Mouse (Mus musculus): ENCODE measurements around the gene Kmo. TPM values are rescaled to one million over a fixed set of nuclear protein-coding genes. Genes with fewer than 3 reads are reported as not detected.

Gene Kmo
- 0.43 and 0.49 TPM in 2 replicates for polyA plus RNA-seq (2015; fragmentation: Nextera tagmentation; extraction: Ambion mirVana)

DNA sequence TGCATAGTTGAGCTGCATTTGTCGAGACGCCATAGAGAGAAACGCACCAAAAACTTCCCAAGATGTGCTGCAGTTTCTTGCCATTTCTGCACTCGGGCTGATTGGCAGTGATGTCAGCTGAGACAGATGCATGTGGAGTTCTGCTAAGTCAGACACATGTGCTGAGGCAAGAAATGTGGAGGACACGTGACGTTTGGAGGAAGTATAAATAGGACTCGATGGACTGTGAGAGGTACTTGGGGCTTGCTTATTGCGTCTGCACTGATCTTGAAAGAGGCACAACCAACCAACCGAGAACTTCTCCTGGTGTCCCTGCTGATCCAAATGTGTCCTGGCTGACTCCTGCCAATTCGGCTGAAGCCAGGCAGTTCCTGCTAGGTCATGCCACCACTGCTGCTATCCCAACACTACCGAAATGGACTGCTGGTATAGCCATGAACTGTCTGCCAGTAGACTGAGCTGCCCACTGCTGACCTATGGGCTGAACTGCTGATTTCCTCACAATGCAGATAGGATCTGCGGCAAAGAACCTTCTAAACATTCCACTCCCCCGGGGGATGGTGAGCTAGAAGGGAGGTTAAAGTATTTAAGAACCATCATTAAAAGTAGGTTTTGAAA is at the start of gene Kmo:
Gene Kmo, plus strand, starts transcription at position 568 of the 618 bp plus-strand sequence.
- no peak for ATAC-seq (replicated peaks; ENCODE audit: low FRiP score, low read depth)
- no peak within 1 kb of the TSS for H3K27ac ChIP-seq
- H3K4me3 ChIP-seq (replicated peaks; ENCODE audit: low read depth, low read length): no peak within 1 kb of the TSS
- H3K9ac ChIP-seq (ENCODE audit: low read depth, low read length): no peak within 1 kb of the TSS
- H3K4me2 ChIP-seq (ENCODE audit: low read length): no peak within 1 kb of the TSS
- no peaks in the 10 kb centered on the region for H3K4me1 ChIP-seq (replicated peaks; ENCODE audit: insufficient read depth, low read length)
- 89% methylated on average over 13 of the region's 13 CpGs for WGBS
- H3K9me3 ChIP-seq (replicated peaks; ENCODE audit: low read length): no peaks in the 10 kb centered on the region
- no peak for DNase-seq (ENCODE audit: low spot score)
- peaks cover 24% of the 10 kb centered on the region for H3K36me3 ChIP-seq (ENCODE audit: insufficient read depth, low read length)
- no peaks in the 10 kb centered on the region for H3K27me3 ChIP-seq (ENCODE audit: insufficient read depth, low read length)
- no peak for TF ChIP-seq CTCF (IDR thresholded peaks at IDR 0.05; ENCODE audit: low read depth)

DNA sequence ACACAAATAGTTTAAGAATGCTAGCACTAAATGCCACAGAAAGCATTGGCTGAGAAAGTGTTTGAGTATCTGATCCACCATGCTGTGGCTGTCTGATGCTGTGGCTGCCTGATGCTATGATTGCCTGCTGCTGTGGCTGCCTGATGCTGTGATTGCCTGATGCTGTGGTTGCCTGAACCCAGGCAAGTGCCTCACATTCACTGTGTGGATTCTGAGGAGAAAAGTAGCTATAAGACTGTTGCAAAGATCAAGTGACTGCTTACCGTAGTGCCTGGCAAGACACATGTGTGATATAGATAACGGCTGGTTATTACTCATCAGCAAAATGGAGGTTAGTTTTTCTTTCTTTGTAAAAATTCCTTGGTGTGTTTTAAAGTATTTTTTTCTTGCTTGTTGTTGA is 46.1 kb upstream of the Kmo start:
- no peak for ATAC-seq (replicated peaks; ENCODE audit: low FRiP score, low read depth)
- Histone ChIP-seq H3K4me2 (ENCODE audit: low read length) (no peak overlapping the region), H3K4me3 (replicated peaks; ENCODE audit: low read depth, low read length) (no peak overlapping the region), H3K36me3 (ENCODE audit: insufficient read depth, low read length) (no peaks in the 10 kb centered on the region), H3K9me3 (replicated peaks; ENCODE audit: low read length) (no peaks in the 10 kb centered on the region), H3K4me1 (replicated peaks; ENCODE audit: insufficient read depth, low read length) (no peaks in the 10 kb centered on the region), H3K27me3 (ENCODE audit: insufficient read depth, low read length) (no peaks in the 10 kb centered on the region), H3K27ac (no peak overlapping the region), H3K9ac (ENCODE audit: low read depth, low read length) (no peak overlapping the region)
- TF ChIP-seq CTCF (IDR thresholded peaks at IDR 0.05; ENCODE audit: low read depth): no peak
- no peak for DNase-seq (ENCODE audit: low spot score)
- WGBS: 87% methylated on average over 2 of the region's 2 CpGs

DNA sequence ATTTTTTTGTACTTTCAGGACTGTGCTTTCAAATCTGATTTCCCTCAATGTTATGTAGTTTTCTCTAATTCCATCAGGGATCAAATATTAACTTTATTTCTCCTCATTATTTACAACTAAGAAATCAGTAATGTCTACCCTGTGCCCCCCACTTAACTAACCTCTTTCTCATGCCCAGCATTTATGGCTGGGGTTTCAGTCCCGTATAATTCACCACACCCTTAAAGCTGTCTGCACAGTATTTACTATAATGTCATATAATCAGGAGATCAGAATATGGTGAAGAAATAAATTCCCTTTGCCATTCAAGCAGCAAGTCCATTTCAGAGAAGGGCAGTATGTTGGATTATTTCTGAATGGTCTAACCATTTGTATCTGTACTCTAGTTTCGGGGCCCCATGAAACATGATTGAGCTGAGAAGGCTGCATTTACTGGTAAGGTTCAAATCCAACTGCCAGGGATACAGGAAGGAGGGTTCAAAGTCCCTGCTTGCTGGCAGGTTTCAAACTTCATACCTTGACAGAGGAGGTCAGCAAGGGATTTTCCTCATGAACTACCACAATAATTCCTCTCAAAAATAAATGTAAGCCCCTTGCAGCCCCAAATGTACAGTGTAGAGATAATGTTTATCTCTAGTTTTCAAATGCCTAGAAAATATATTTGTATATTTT is 41.6 kb upstream of the Kmo start:
- TF ChIP-seq CTCF (IDR thresholded peaks at IDR 0.05; ENCODE audit: low read depth): no peak
- Histone ChIP-seq H3K36me3 (ENCODE audit: insufficient read depth, low read length) (no peaks in the 10 kb centered on the region), H3K27me3 (ENCODE audit: insufficient read depth, low read length) (no peaks in the 10 kb centered on the region), H3K4me2 (ENCODE audit: low read length) (no peak overlapping the region), H3K9ac (ENCODE audit: low read depth, low read length) (no peak overlapping the region), H3K9me3 (replicated peaks; ENCODE audit: low read length) (no peaks in the 10 kb centered on the region), H3K4me3 (replicated peaks; ENCODE audit: low read depth, low read length) (no peak overlapping the region), H3K27ac (no peak overlapping the region), H3K4me1 (replicated peaks; ENCODE audit: insufficient read depth, low read length) (no peaks in the 10 kb centered on the region)
- 64% methylated on average over 2 of the region's 2 CpGs for WGBS
- no peak for DNase-seq (ENCODE audit: low spot score)
- ATAC-seq (replicated peaks; ENCODE audit: low FRiP score, low read depth): no peak

DNA sequence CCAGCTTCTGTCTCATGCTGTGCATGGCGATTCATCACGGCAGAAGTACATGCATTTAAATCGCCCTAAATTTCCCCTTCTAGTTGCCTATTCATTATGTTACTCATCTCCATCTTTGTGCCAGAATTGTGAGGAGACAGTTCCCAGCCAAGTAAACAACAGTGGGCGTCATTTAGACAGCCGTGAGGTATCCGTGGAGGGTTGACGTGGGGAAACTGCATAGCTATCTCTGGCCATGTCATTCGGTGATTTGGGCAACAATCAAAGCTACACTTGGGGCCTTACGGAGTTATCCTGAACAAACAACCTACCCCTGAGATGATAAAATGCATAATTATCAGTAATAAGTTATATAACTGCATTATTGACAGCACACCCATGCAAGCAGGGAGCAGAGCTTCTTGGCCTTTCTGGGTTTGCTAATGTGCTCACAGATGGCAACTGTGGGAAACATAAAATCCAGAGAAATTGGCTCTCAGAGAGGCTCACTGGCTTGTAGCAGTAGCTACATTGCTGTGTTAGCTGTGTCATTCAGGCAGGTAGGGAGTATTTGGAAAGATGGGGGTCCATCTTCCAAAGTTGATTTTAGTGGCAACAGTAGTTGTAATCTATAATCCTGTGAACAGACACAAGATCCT is 40.5 kb upstream of the Kmo start:
- no peaks in the 10 kb centered on the region for H3K36me3 ChIP-seq (ENCODE audit: insufficient read depth, low read length)
- WGBS: 89% methylated on average over 9 of the region's 9 CpGs
- H3K27me3 ChIP-seq (ENCODE audit: insufficient read depth, low read length): no peaks in the 10 kb centered on the region
- H3K4me2 ChIP-seq (ENCODE audit: low read length): no peak overlapping the region
- H3K9me3 ChIP-seq (replicated peaks; ENCODE audit: low read length): no peaks in the 10 kb centered on the region
- H3K4me3 ChIP-seq (replicated peaks; ENCODE audit: low read depth, low read length): no peak overlapping the region
- no peak overlapping the region for H3K9ac ChIP-seq (ENCODE audit: low read depth, low read length)
- no peak for TF ChIP-seq CTCF (IDR thresholded peaks at IDR 0.05; ENCODE audit: low read depth)
- no peak for ATAC-seq (replicated peaks; ENCODE audit: low FRiP score, low read depth)
- no peak overlapping the region for H3K27ac ChIP-seq
- DNase-seq (ENCODE audit: low spot score): no peak
- H3K4me1 ChIP-seq (replicated peaks; ENCODE audit: insufficient read depth, low read length): no peaks in the 10 kb centered on the region

DNA sequence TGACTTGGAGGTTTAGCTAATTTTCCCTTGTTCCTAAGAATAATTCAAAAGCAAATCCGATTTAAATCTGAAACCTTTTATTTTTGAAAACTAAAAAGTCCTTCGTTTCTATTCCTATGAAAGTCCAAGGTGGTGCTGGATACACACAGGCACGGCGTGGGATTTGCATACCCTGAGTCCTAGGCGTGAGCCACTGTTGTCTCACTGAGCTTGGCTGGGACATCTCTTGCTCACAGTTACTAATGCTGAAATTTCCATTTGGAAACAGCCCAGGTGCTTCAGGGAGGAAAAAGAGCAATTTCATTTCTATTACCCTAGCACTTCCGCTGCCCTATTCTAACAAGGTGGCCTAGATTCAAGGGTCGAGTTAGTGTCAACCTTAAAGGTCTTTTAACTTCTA is 39.8 kb upstream of the Kmo start:
- Histone ChIP-seq H3K4me1 (replicated peaks; ENCODE audit: insufficient read depth, low read length) (no peaks in the 10 kb centered on the region), H3K9ac (ENCODE audit: low read depth, low read length) (no peak overlapping the region), H3K27ac (no peak overlapping the region), H3K9me3 (replicated peaks; ENCODE audit: low read length) (no peaks in the 10 kb centered on the region), H3K27me3 (ENCODE audit: insufficient read depth, low read length) (no peaks in the 10 kb centered on the region), H3K4me3 (replicated peaks; ENCODE audit: low read depth, low read length) (no peak overlapping the region), H3K4me2 (ENCODE audit: low read length) (no peak overlapping the region), H3K36me3 (ENCODE audit: insufficient read depth, low read length) (no peaks in the 10 kb centered on the region)
- WGBS: 90% methylated on average over 7 of the region's 7 CpGs
- no peak for TF ChIP-seq CTCF (IDR thresholded peaks at IDR 0.05; ENCODE audit: low read depth)
- no peak for DNase-seq (ENCODE audit: low spot score)
- no peak for ATAC-seq (replicated peaks; ENCODE audit: low FRiP score, low read depth)

DNA sequence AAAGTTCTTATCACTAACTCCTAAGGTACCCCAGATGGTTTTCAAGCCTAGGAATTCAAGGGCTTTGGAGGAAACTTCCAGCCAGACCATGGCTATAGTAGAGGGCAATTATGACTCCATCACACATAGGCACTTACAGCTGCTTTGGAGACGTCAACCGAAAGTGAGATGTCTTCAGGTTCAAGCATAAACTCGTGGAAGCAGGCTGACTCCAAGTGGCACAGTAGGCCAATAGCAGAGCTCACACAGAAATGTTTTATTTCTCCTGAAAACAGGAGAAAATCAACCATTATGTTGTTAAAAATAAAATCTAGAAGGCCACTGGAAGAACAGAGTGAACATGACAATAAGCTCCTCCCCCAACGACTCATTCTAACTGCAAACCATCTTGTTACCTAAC is 37.4 kb upstream of the Kmo start:
- Histone ChIP-seq H3K4me2 (ENCODE audit: low read length) (no peak overlapping the region), H3K9me3 (replicated peaks; ENCODE audit: low read length) (no peaks in the 10 kb centered on the region), H3K27me3 (ENCODE audit: insufficient read depth, low read length) (no peaks in the 10 kb centered on the region), H3K4me3 (replicated peaks; ENCODE audit: low read depth, low read length) (no peak overlapping the region), H3K4me1 (replicated peaks; ENCODE audit: insufficient read depth, low read length) (no peaks in the 10 kb centered on the region), H3K9ac (ENCODE audit: low read depth, low read length) (no peak overlapping the region), H3K36me3 (ENCODE audit: insufficient read depth, low read length) (no peaks in the 10 kb centered on the region), H3K27ac (no peak overlapping the region)
- TF ChIP-seq CTCF (IDR thresholded peaks at IDR 0.05; ENCODE audit: low read depth): no peak
- ATAC-seq (replicated peaks; ENCODE audit: low FRiP score, low read depth) (no peak), DNase-seq (ENCODE audit: low spot score) (no peak)
- WGBS: 84% methylated on average over 4 of the region's 4 CpGs
